Mouse (Mus musculus) erythroblast, embryonic 14.5 days (primary cell): ENCODE data around the gene Ceacam19.

Experiments
- GATA1 ChIP-seq: IDR thresholded peaks from 2 replicates; pipeline ENCODE4 v1.6.1; 2012; ENCODE audit warnings: low read length, inconsistent platforms, mixed read lengths
- TAL1 ChIP-seq: IDR thresholded peaks from 3 replicates; pipeline ENCODE4 v1.6.1; 2012; ENCODE audit warnings: low read length, inconsistent platforms, mixed read lengths

- TF ChIP-seq GATA1, result no peak
- TF ChIP-seq TAL1, result no peak
Observed at GRCm38 (mm10) chr7:19871137-19871621, 16.6 kb downstream of the Ceacam19 start.
